Mouse (Mus musculus): ENCODE results near the gene Sirt4.

Sirt4 gene

GRCm38 (mm10) chr5:115434853-115435754 lies 49.4 kb downstream of the Sirt4 start:
- DNase-seq (ENCODE audit: low spot score): peak; percentile 58

GRCm38 (mm10) chr5:115434280-115434852 lies 50.2 kb downstream of the Sirt4 start:
- no peak for DNase-seq (ENCODE audit: low spot score)

- DNase-seq (ENCODE audit: low spot score): no peak
Measured at GRCm38 (mm10) chr5:115433191-115433590, 51.3 kb downstream of the Sirt4 start.

- DNase-seq (ENCODE audit: low spot score): no peak
Measured at GRCm38 (mm10) chr5:115432395-115432794, 52.1 kb downstream of the Sirt4 start.

- DNase-seq (ENCODE audit: low spot score): no peak
Measured at GRCm38 (mm10) chr5:115431898-115432259, 52.6 kb downstream of the Sirt4 start.

- DNase-seq (ENCODE audit: low spot score): peak; percentile 84
Measured at GRCm38 (mm10) chr5:115431061-115431897, 53.2 kb downstream of the Sirt4 start.

GRCm38 (mm10) chr5:115430187-115430960 lies 54.2 kb downstream of the Sirt4 start:
- no peak for DNase-seq (ENCODE audit: low spot score)

GRCm38 (mm10) chr5:115429359-115430186 lies 55.0 kb downstream of the Sirt4 start, which contains the start of gene Msi1:
Gene Msi1, plus strand, starts transcription at chr5:115429599.
- DNase-seq (ENCODE audit: low spot score): peak; percentile 78

GRCm38 (mm10) chr5:115428831-115429358 lies 55.6 kb downstream of the Sirt4 start:
- DNase-seq (ENCODE audit: low spot score): no peak

Measured in embryo, embryonic 10.5 days (tissue).